Mouse (Mus musculus) brown adipose tissue, adult 24 weeks (tissue): ENCODE measurements at regions not wholly inside any gene's neighbourhood (a gene's known extent, or its start where the extent isn't known, plus 50 kb on each side); places are given as distances from the start of the nearest gene placed in this dataset.

ENCODE experiments used
- H3K27ac ChIP-seq: fragments of 200-500 bp; replicated peaks from 2 replicates; pipeline ENCODE4 v1.5.1; 2012; ENCODE audit warnings: low read depth, mild to moderate bottlenecking, low read length
- H3K4me1 ChIP-seq: fragments of 200-500 bp; 2 replicates; pipeline ENCODE4 v1.6.1; 2012; ENCODE audit warnings: low read length, mixed read lengths; ENCODE audit not compliant: control insufficient read depth, insufficient read depth, insufficient read length
- H3K4me3 ChIP-seq: fragments of 200-500 bp; 2 replicates; pipeline ENCODE4 v1.5.1; 2012; ENCODE audit warnings: low read depth, mild to moderate bottlenecking, low read length, moderate library complexity; ENCODE audit not compliant: insufficient read depth

DNA sequence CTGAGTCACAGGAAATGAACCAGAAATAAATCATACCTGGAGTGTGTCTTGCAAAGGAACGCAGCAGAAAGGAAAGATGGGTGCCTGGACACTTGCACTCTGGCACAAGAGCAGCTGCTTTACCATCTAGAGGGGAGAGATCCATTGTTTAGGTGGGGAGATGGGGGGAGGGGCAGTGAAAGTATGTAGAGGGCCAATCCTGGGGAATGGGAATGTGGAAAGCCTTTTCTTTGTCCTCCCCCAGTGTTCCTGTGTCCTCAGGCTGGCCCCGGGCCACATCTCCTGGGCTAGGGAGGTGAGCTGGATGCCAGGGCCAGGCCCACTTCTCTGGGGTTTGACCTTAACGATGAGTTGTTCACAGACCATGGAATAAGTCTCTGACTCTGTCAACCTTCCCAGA is 107.2 kb upstream of the Arglu1 start:
- Histone ChIP-seq H3K4me1 (peaks cover 7% of the 10 kb centered on the region), H3K4me3 (no peak overlapping the region), H3K27ac (no peak overlapping the region)

DNA sequence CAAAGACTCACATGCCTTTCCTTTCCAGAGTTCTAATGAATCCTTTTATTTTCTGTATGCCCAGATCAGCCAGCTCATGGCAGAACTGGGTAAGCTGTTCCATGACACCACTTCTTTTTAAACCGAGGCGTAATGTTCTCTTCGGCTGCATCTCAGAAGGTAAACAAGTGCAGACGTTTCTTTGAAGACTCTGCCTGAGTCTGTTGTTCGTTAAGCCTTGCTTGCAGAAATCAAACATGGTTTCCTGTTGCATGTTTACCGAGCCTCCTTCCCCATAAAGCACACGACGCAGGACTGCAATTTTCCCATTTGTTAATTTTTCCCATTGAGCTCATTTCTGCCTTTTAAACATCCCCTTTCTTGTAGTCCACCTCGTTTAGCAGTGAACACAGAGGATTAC is 106.6 kb upstream of the Arglu1 start:
- H3K4me3 ChIP-seq = no peak overlapping the region
- no peak overlapping the region for H3K27ac ChIP-seq
- peaks cover 7% of the 10 kb centered on the region for H3K4me1 ChIP-seq

DNA sequence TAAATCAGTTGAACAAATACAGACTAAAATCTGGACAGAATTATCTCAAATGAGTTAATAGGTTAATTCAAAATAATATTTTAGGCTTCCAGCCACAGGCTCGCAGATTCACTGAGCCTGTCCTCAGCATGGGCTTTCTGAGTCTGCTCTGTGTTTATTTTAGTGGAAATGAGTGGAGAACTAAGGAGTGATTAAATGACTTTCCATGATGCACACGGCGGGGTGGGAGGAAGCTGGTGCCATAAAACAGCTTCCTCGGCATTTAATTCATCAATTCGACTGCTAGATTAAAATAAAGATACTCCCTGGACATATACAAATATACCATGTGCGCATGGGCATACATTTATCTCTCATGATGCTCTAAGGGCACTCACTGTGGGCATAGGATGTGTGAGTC is 104.4 kb upstream of the Arglu1 start:
- Histone ChIP-seq H3K4me3 (no peak overlapping the region), H3K27ac (no peak overlapping the region), H3K4me1 (no peaks in the 10 kb centered on the region)

DNA sequence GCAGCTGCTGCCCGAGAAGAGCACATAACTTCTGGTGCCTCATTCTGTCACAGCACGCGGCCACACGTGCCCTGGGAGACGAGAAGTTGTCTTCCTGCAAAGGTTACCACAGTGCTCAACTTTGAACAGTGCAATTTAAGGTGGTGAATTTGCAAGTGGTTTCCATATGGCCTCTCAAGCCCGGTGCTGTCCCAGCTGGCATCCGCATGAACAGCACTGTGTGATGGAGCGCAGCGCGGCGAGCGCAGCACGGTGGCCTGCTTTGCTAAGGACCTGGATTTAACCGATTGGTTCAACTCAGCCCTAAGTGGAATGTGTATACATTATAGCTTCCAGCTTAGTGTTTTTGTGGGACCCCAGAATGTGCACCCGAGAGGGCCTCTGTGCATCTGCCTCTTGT is 89.6 kb upstream of the Arglu1 start:
- Histone ChIP-seq H3K4me3 (no peak overlapping the region), H3K27ac (no peak overlapping the region), H3K4me1 (peaks cover 3% of the 10 kb centered on the region; the same call in 1 of the 2 replicates)

DNA sequence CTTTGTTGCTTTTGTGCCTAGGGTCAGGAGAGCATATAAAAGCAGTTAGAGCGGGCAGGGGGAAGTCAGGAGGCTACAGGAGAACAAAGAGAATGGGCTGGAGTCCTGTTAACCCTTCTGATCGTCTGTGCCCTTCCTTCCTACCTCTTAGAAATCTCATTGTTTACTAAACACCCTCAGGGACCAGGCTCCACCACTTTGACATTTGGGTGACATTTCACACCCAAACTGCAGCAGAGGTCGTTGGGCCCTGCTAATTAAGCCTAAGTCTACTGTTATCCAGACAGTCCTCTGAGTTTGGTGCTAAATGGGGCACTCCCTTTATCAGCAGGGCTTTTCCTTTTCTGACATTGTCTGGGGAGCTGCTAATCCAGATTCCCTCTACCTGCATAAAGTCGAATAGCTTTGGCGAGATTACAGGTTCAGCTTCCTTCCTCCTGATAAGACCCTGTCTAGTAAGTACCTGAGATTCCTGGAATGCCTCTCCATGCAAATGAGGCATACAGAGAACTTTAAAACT is 84.2 kb upstream of the Arglu1 start:
- peak overlapping the region; percentile 72 for H3K27ac ChIP-seq
- H3K4me1 ChIP-seq = peaks cover 24% of the 10 kb centered on the region
- H3K4me3 ChIP-seq = no peak overlapping the region

DNA sequence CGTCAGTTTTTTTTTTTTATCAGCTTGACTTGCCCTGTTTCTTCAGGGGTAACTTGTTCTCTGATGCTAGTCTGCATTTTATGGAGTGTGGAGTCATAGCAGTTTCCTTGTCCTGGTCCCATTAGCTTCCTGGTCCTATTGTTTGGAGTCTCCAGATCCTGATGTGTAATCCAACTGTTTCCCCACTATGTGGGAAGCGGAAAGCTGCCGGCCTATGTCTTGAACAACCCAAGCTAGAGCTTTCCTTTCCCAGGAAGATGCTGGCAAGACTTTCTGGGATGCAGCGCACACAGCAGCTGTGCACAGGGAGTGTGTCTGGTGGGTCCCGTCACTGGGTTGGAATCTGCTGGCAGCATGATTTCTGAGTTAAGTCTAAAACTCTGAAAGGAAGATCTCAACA is 82.1 kb upstream of the Arglu1 start:
- Histone ChIP-seq H3K4me3 (no peak overlapping the region), H3K4me1 (peaks cover 24% of the 10 kb centered on the region), H3K27ac (peak overlapping the region; percentile 88)

DNA sequence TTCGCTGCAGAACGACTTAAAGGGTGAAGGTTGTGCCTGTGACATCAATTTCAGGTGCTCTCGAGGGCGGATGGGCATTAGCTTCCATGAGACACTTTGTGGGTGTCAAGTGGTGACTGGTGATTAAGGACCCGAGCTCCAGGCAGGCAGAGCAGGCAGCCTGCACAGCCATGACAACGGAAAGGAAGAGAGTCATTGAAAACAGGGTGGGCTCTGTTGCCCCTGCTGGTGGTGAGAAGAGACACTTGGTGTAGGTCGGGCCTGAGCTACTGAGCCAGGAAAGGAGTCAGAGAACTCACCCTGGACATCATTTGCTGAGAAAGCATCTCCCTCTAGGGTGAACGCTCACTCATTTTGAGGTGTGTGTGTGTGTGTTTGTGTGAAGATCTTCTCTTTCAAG is 80.1 kb upstream of the Arglu1 start:
- H3K4me3 ChIP-seq = no peak overlapping the region
- H3K4me1 ChIP-seq = peaks cover 24% of the 10 kb centered on the region
- H3K27ac ChIP-seq = no peak overlapping the region

DNA sequence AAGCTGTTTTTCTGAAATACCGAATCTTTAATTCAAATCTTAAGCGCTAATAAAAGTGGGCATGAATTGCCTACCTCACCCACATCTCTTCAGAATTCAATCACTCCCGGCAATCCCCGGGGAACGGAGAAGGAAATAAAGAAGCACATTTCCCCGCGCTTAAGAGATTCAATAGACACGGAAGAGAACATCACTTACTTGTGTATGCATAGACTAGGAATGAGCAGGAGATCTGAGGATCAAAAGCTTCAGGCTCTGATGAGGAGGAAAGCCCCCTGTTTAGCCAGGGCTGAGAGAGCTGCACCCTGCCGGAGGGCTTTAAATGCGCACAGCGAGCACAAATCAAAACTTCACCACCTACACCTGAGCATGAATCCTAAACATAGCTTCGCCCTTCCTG is 72.0 kb upstream of the Arglu1 start:
- Histone ChIP-seq H3K27ac (no peak overlapping the region), H3K4me3 (no peak overlapping the region), H3K4me1 (no peaks in the 10 kb centered on the region)

DNA sequence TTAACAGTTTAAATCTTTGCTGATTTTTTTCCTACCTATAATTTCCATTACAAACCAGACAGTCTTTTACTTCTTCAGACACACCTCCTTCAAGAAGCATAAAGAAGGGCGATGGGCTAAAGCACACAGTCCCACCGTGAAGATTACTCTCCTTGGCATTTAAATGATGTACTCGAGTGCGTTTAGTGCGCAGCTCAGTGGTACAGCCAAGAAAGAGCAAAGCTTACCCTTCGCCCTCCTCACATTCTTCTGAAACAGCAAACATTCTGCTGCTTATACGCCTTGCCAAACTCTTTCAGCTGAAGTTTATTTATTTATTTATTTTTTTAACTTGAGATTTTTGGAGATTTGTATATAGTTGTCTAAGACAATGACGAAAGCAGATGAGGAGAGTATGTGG is 68.0 kb upstream of the Arglu1 start:
- Histone ChIP-seq H3K4me3 (no peak overlapping the region), H3K4me1 (peaks cover 5% of the 10 kb centered on the region; the same call in 1 of the 2 replicates), H3K27ac (no peak overlapping the region)

DNA sequence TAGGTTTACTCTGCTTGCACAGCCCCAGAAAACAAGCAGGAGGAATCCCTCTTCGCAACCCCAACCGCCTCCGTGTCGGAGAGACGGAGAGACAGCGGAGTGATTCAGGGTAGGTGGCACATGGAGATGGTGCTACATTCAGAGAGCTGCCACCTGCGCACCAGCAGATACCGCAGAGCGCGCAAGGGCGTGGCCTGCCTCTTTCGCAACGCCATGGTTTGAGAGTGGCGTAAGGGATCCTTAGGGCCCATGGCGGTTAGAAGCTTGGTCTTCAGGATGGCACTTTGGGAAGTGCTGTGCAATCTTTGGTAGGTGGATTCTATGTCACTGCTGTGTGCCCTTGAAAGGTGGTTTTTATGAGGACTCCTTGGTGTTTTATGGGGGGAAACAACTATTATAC is 60.9 kb upstream of the Arglu1 start:
- no peak overlapping the region for H3K4me3 ChIP-seq
- H3K27ac ChIP-seq = no peak overlapping the region
- H3K4me1 ChIP-seq = peaks cover 5% of the 10 kb centered on the region; the same call in 1 of the 2 replicates

DNA sequence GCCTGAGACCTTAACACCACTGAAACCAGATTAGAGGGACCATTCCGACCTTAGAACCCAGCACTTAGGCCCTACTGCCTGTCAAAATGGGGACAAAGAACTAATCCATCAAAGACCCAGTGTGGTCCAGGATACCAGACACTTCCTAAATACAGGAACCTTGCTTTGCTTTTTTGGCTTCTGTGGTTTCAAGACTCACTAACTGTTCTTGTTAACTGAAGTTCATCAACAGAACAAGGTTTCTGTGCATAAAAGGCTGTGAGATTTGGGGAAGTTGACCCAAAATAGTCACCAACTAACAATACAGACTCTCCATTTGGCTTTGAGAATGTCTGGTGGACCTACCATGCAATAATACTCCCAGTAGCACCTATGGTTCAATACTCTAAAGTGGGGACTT is 56.4 kb upstream of the Arglu1 start:
- no peak overlapping the region for H3K4me3 ChIP-seq
- H3K4me1 ChIP-seq = peaks cover 2% of the 10 kb centered on the region; the same call in 1 of the 2 replicates
- H3K27ac ChIP-seq = no peak overlapping the region

DNA sequence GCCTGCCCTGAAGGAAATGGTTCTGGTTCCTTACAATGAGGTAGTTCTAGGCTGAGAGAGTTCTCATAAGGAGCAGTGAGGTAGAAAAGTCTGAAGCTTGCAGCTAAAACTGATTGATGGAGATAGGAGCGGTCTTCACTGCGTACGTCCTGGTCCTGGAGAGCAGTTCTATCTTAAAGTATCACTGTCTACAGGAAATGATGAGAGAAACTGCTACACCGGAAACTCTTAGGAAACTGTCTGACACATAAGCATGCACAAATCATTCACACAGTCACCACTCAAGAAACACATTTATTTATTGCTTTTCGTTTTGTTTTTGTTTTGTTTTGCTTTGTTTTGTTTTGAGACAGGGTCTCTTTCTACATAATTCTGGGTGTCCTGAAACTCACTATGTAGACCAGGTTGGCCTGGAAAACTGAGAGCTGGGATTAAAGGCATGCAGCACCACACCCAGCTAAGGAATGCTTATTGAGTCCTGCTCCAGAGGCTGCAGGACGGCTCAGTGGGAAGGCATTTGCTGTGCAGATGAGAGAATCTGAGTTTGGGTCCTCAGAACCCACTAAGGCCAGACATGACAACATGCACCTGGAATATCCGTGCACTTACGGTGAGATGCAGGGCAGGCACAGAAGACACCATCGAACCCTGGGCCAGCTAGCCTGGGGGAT is 55.4 kb upstream of the Arglu1 start:
- H3K4me1 ChIP-seq = peaks cover 2% of the 10 kb centered on the region; the same call in 1 of the 2 replicates
- H3K27ac ChIP-seq = 0 out of 2 replicates have a peak overlapping the region, but pooled peaks have one; percentile 0
- H3K4me3 ChIP-seq = no peak overlapping the region
